Mouse (Mus musculus) liver, embryonic 11.5 days (tissue): ENCODE measurements around the gene Gtsf1. TPM values are rescaled to one million over a fixed set of nuclear protein-coding genes. Genes with fewer than 3 reads are reported as not detected.

ENCODE experiments used
- ATAC-seq: fragments of 200-750 bp; cut with Nextera tagmentation; replicated peaks from 2 replicates; pipeline ENCODE4 v1.8.0; 2017; ENCODE audit warnings: moderate number of reproducible peaks, mild to moderate bottlenecking, moderate TSS enrichment, moderate library complexity; ENCODE audit not compliant: low FRiP score
- DNase-seq: peaks from one replicate; pipeline ENCODE4 v3.0.0-alpha.2; 2017; ENCODE audit warnings: low spot score
- H3K27ac ChIP-seq: fragments of 300-500 bp; sonication (generic); 2 replicates; pipeline ENCODE4 v1.5.1; 2014; ENCODE audit warnings: mild to moderate bottlenecking, low read depth, low read length, control low read depth
- H3K27me3 ChIP-seq: fragments of 300-500 bp; sonication (generic); replicated peaks from 2 replicates; pipeline ENCODE4 v1.6.1; 2014; ENCODE audit warnings: low read length, mixed read lengths; ENCODE audit not compliant: control insufficient read depth, insufficient read depth
- H3K36me3 ChIP-seq: fragments of 300-500 bp; sonication (generic); 2 replicates; pipeline ENCODE4 v1.6.1; 2014; ENCODE audit warnings: mild to moderate bottlenecking, low read length, moderate library complexity, mixed read lengths; ENCODE audit not compliant: control insufficient read depth, insufficient read depth
- H3K4me1 ChIP-seq: fragments of 300-500 bp; sonication (generic); replicated peaks from 2 replicates; pipeline ENCODE4 v1.6.1; 2014; ENCODE audit warnings: low read length, mixed read lengths; ENCODE audit not compliant: control insufficient read depth, insufficient read depth
- H3K4me2 ChIP-seq: fragments of 300-500 bp; sonication (generic); 2 replicates; pipeline ENCODE4 v1.6.1; 2014; ENCODE audit warnings: mild to moderate bottlenecking, control low read depth, moderate library complexity
- H3K4me3 ChIP-seq: fragments of 300-500 bp; sonication (generic); 2 replicates; pipeline ENCODE4 v1.5.1; 2014; ENCODE audit warnings: low read depth, low read length, control low read depth
- H3K9ac ChIP-seq: fragments of 300-500 bp; sonication (generic); 2 replicates; pipeline ENCODE4 v1.6.1; 2014; ENCODE audit warnings: low read depth, low read length, control low read depth
- H3K9me3 ChIP-seq: fragments of 300-500 bp; sonication (generic); 2 replicates; pipeline ENCODE4 v1.6.1; 2016; ENCODE audit warnings: low read length, inconsistent platforms, mixed read lengths; ENCODE audit not compliant: control insufficient read depth
- whole genome bisulfite sequencing: fragments of 180-500 bp; shearing (Covaris S2); extraction: QIAGEN DNeasy Blood & Tissue Kit; methylation state at CpG from one replicate; pipeline ENCODE4 v1.1.7; 2014; 5-methylcytosine and 5-hydroxymethylcytosine counted together
- polyA plus RNA-seq: library from polyadenylated mRNA; unstranded; fragments of >200 nt; fragmentation: Nextera tagmentation; extraction: Ambion mirVana; gene quantifications from 2 replicates; pipeline ENCODE4 v1.2.1, GENCODE M21; 2014

Gene Gtsf1
- polyA plus RNA-seq, 1 experiment from 2014 or later, result not detected

GRCm38 (mm10) chr15:103364761-103365160, 65.5 kb downstream of the Gtsf1 start:
- Histone ChIP-seq H3K27me3 (no peaks in the 10 kb centered on the region), H3K9me3 (no peaks in the 10 kb centered on the region), H3K9ac (peak overlapping the region; percentile 96), H3K4me1 (peaks cover 41% of the 10 kb centered on the region), H3K4me2 (peak overlapping the region; percentile 92), H3K36me3 (no peaks in the 10 kb centered on the region), H3K4me3 (peak overlapping the region; percentile 92), H3K27ac (peak overlapping the region; percentile 87)
- ATAC-seq (no peak), DNase-seq (no peak)
- 16% methylated on average over 4 of the region's 4 CpGs for WGBS

DNA sequence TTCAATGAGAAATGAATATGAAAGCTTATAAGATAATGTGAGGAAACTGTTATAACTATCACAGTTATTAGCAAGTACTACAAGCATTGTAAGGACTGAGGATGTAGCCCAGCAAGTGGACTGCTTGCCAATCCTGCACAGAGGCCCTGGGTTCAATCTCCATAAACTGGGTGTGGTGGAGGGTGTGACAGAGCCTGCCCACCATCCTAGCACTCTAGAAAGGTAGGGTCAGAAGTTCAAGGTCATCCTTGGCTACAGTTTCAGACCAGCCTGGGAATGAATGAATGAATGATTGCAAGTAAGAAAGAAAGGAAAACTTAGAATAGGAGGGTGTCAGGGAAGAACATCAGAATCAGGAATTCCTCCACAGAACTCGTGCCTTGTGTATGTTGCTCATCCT, 66.5 kb downstream of the Gtsf1 start:
- H3K4me3 ChIP-seq, result no peak overlapping the region
- 71% methylated on average over 1 of the region's 1 CpGs for WGBS
- no peak for DNase-seq
- no peak for ATAC-seq
- H3K4me1 ChIP-seq, result peaks cover 48% of the 10 kb centered on the region
- H3K4me2 ChIP-seq, result peak overlapping the region; percentile 92
- H3K27me3 ChIP-seq, result no peaks in the 10 kb centered on the region
- H3K9me3 ChIP-seq, result no peaks in the 10 kb centered on the region
- H3K9ac ChIP-seq, result peak overlapping the region; percentile 28; the same call in 1 of the 2 replicates
- H3K36me3 ChIP-seq, result no peaks in the 10 kb centered on the region
- H3K27ac ChIP-seq, result no peak overlapping the region; the same call in 1 of the 2 replicates

DNA sequence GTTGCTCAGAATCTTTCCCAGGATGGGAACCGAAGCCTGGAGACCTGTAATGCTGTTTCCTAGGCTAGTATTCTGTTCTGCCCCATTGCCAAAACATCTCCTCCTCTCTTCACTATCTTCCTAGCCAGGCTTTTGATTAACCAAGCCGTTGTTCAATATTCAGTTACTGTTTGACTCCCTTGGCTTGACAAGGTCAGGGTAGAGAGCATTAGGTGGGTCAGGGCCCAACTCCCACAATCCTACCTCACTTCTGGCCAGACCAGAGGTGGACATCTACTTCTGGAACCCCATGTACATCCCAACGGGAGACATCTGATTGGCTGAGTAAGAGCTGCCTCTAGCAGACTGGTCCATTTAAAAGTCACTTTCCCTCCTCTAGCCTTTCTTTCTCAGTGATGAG, 67.3 kb downstream of the Gtsf1 start:
- ATAC-seq, result no peak
- Histone ChIP-seq H3K9ac (no peak overlapping the region), H3K4me3 (no peak overlapping the region), H3K9me3 (no peaks in the 10 kb centered on the region), H3K4me2 (peak overlapping the region; percentile 45), H3K27ac (peak overlapping the region; percentile 29), H3K27me3 (no peaks in the 10 kb centered on the region), H3K36me3 (0 out of 2 replicates have a peak, but pooled peaks cover 2% of the 10 kb centered on the region), H3K4me1 (peaks cover 56% of the 10 kb centered on the region)
- DNase-seq, result no peak
- 58% methylated on average over 3 of the region's 3 CpGs for WGBS

DNA sequence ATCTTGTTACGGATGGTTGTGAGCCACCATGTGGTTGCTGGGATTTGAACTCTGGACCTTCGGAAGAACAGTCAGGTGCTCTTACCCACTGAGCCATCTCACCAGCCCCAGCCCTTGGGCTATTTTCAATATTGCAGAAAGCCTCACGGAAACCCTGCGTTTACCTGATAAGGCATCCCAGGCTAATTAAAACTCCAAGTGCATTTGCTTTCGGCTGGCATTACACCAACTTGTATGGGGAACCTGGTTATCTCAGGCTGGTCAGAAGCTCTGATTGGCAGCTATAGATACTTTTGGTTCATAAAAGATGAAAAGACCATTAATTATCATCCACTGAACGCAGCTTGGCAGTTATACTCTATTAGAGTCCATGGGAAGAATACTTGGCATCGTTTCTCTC, 67.9 kb downstream of the Gtsf1 start:
- Histone ChIP-seq H3K9me3 (no peaks in the 10 kb centered on the region), H3K27ac (0 out of 2 replicates have a peak overlapping the region, but pooled peaks have one; percentile 29), H3K36me3 (0 out of 2 replicates have a peak, but pooled peaks cover 2% of the 10 kb centered on the region), H3K4me1 (peaks cover 57% of the 10 kb centered on the region), H3K27me3 (no peaks in the 10 kb centered on the region), H3K9ac (no peak overlapping the region), H3K4me3 (no peak overlapping the region), H3K4me2 (peak overlapping the region; percentile 45)
- no peak for DNase-seq
- WGBS, result 49% methylated on average over 6 of the region's 7 CpGs
- peak; percentile 33 for ATAC-seq

GRCm38 (mm10) chr15:103361269-103361668, 69.0 kb downstream of the Gtsf1 start:
- Histone ChIP-seq H3K27me3 (no peaks in the 10 kb centered on the region), H3K27ac (no peak overlapping the region), H3K4me3 (no peak overlapping the region), H3K36me3 (peaks cover 8% of the 10 kb centered on the region), H3K9ac (no peak overlapping the region), H3K9me3 (no peaks in the 10 kb centered on the region), H3K4me1 (peaks cover 52% of the 10 kb centered on the region), H3K4me2 (no peak overlapping the region)
- WGBS, result 38% methylated on average over 1 of the region's 1 CpGs
- DNase-seq, result no peak
- no peak for ATAC-seq

GRCm38 (mm10) chr15:103359869-103360602, 70.2 kb downstream of the Gtsf1 start:
- Histone ChIP-seq H3K9me3 (no peaks in the 10 kb centered on the region), H3K9ac (no peak overlapping the region), H3K4me3 (no peak overlapping the region), H3K27ac (no peak overlapping the region), H3K36me3 (peaks cover 14% of the 10 kb centered on the region), H3K4me2 (no peak overlapping the region), H3K4me1 (peaks cover 50% of the 10 kb centered on the region), H3K27me3 (no peaks in the 10 kb centered on the region)
- DNase-seq, result no peak
- no peak for ATAC-seq
- WGBS, result 86% methylated on average over 5 of the region's 5 CpGs

- WGBS, result 23% methylated on average over 1 of the region's 1 CpGs
- Histone ChIP-seq H3K4me1 (peaks cover 40% of the 10 kb centered on the region), H3K27me3 (no peaks in the 10 kb centered on the region), H3K4me2 (no peak overlapping the region), H3K9me3 (no peaks in the 10 kb centered on the region), H3K9ac (no peak overlapping the region), H3K27ac (peak overlapping the region; percentile 41; the same call in 1 of the 2 replicates), H3K4me3 (no peak overlapping the region), H3K36me3 (peaks cover 17% of the 10 kb centered on the region)
- DNase-seq (no peak), ATAC-seq (no peak; the same call in 1 of the 2 replicates)
These were observed 71.2 kb downstream of the Gtsf1 start for GRCm38 (mm10) chr15:103359122-103359510.

- Histone ChIP-seq H3K36me3 (peaks cover 21% of the 10 kb centered on the region), H3K4me3 (no peak overlapping the region), H3K4me2 (no peak overlapping the region), H3K4me1 (peaks cover 35% of the 10 kb centered on the region), H3K27me3 (no peaks in the 10 kb centered on the region), H3K27ac (peak overlapping the region; percentile 41; the same call in 1 of the 2 replicates), H3K9me3 (no peaks in the 10 kb centered on the region), H3K9ac (0 out of 2 replicates have a peak overlapping the region, but pooled peaks have one; percentile 11)
- DNase-seq (no peak), ATAC-seq (peak; percentile 21)
- 23% methylated on average over 4 of the region's 4 CpGs for WGBS
These were observed 71.8 kb downstream of the Gtsf1 start for GRCm38 (mm10) chr15:103358278-103359121.
